Mouse (Mus musculus): Measurements from ENCODE around the gene Gtsf1l.

GRCm38 (mm10) chr2:163062119-163062508 is 25.5 kb downstream of the Gtsf1l start:
- TF ChIP-seq CTCF (IDR thresholded peaks at IDR 0.05; ENCODE audit: low read depth) (no peak), EP300 (optimal IDR thresholded peaks at IDR 0.05) (no peak)
